Mouse (Mus musculus): Measurements from ENCODE around the gene Slc6a6. TPM values are rescaled to one million over a fixed set of nuclear protein-coding genes. Genes with fewer than 3 reads are reported as not detected.

Slc6a6 gene
- total and polyA plus RNA-seq, 2 experiments from 2014 or later = 101 to 139 TPM

DNA sequence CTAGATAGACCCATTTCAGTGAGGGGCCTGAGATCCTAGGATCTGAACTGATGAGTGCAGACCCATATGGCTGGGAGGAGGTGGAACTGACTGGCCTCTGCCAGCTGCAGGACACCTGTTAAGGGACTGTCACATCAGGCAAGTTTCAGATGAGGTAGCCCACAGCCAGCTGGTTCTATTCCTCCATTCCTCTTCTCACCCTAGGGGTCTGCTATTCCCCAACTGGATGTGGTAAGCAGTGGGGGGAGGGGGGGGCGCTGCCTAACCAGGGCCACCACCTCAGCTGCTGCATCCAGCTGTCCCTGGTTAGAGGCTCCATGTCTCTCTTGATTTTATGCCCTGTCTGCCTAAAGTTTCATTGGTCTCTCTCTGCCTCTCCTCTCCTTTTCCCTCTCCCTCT lies 25.6 kb upstream of the Slc6a6 start:
- Histone ChIP-seq H3K27ac (ENCODE audit: low read depth, low read length) (no peak overlapping the region), H3K9ac (no peak overlapping the region), H3K36me3 (ENCODE audit: insufficient read depth) (no peaks in the 10 kb centered on the region), H3K9me3 (ENCODE audit: low read length) (no peaks in the 10 kb centered on the region), H3K4me2 (ENCODE audit: low read depth) (no peak overlapping the region), H3K4me3 (ENCODE audit: low read depth, low read length) (no peak overlapping the region), H3K4me1 (ENCODE audit: insufficient read depth) (no peaks in the 10 kb centered on the region), H3K27me3 (ENCODE audit: insufficient read depth, low read length) (no peaks in the 10 kb centered on the region)
- 80% methylated on average over 1 of the region's 1 CpGs for WGBS
- no peak for TF ChIP-seq CTCF (IDR thresholded peaks at IDR 0.05; ENCODE audit: low read depth)
- DNase-seq = no peak
- no peak for ATAC-seq

DNA sequence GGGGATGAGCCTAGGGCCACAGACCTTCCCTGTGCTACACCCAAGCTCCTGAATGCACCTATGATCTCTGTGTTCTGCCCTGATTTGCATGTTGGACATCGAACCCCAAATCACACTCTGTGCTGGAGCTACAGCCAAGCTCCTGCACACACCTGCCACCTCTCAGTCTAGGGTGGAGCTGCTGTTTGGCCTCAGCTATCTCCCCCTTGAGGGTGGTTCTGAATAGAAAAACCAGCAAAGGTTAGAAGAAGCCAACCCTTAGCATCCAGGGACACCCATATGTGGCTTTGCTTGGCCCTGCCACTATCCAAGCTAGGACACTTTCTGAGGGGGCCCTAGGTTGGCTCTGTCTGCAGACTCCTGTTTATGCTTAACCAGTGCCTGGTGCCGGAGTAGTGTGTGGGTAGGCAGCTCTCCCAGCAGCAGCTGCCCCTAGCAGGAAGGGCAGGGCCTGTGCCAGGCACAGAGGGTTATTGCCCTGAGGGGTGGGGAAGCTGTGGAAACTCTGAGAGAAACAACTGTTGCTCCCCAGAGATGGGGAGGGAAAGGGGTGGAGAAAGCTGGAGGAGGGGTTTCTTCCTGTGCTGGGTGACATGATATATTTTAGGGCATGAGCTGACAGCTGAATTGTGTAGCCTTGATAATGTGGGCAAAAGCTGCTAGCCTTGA lies 23.9 kb upstream of the Slc6a6 start:
- Histone ChIP-seq H3K9me3 (ENCODE audit: low read length) (no peaks in the 10 kb centered on the region), H3K4me3 (ENCODE audit: low read depth, low read length) (no peak overlapping the region), H3K9ac (no peak overlapping the region), H3K27me3 (ENCODE audit: insufficient read depth, low read length) (no peaks in the 10 kb centered on the region), H3K27ac (ENCODE audit: low read depth, low read length) (no peak overlapping the region), H3K4me1 (ENCODE audit: insufficient read depth) (no peaks in the 10 kb centered on the region), H3K36me3 (ENCODE audit: insufficient read depth) (no peaks in the 10 kb centered on the region), H3K4me2 (ENCODE audit: low read depth) (no peak overlapping the region)
- TF ChIP-seq CTCF (IDR thresholded peaks at IDR 0.05; ENCODE audit: low read depth) = no peak
- DNase-seq = no peak
- no peak for ATAC-seq
- WGBS = 72% methylated on average over 2 of the region's 2 CpGs

DNA sequence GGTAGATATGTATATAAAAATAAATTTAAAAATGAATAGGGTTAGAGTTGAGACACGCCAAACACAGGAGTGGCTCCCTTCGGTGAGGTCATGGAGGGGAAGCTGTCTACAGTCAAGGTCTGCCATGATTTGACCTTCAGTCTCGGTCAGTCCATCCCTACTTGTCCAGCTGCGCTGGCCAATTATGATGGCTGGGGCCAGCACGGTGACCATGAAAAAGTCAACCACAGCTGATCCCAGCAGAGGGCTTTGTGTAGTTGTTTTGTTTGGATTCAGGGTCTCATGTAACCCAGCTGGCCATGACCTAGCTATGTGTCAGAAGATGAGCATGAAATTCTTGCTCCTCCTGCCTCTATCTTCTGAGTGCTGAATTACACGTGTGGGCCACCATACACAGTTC lies 21.6 kb upstream of the Slc6a6 start:
- no peak overlapping the region for H3K9ac ChIP-seq
- no peaks in the 10 kb centered on the region for H3K9me3 ChIP-seq (ENCODE audit: low read length)
- WGBS = 84% methylated on average over 6 of the region's 6 CpGs
- no peaks in the 10 kb centered on the region for H3K4me1 ChIP-seq (ENCODE audit: insufficient read depth)
- no peak for TF ChIP-seq CTCF (IDR thresholded peaks at IDR 0.05; ENCODE audit: low read depth)
- no peaks in the 10 kb centered on the region for H3K27me3 ChIP-seq (ENCODE audit: insufficient read depth, low read length)
- no peaks in the 10 kb centered on the region for H3K36me3 ChIP-seq (ENCODE audit: insufficient read depth)
- no peak overlapping the region for H3K27ac ChIP-seq (ENCODE audit: low read depth, low read length)
- ATAC-seq (no peak), DNase-seq (no peak)
- no peak overlapping the region for H3K4me2 ChIP-seq (ENCODE audit: low read depth)
- no peak overlapping the region for H3K4me3 ChIP-seq (ENCODE audit: low read depth, low read length)

DNA sequence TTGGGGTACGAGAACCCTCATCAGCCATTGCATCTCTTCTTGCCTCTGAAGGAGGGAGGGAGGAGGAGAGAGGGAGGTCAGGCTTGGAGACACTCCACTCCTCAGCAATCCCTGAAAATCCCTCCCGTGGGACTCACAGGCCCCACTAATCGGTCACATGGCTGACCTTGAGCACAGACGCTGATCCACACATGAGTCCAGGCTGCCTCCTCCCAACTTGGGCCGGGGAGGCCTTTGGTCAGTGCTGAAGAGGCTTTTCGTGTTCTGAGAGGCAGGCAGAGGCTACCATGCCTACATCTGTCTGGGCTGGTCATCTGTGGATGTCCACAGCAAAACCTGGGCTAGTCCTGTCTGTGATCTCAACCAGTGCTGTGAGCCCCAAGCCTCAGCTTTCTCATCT lies 20.2 kb upstream of the Slc6a6 start:
- H3K4me2 ChIP-seq (ENCODE audit: low read depth) = no peak overlapping the region
- H3K4me3 ChIP-seq (ENCODE audit: low read depth, low read length) = no peak overlapping the region
- no peaks in the 10 kb centered on the region for H3K4me1 ChIP-seq (ENCODE audit: insufficient read depth)
- 83% methylated on average over 6 of the region's 6 CpGs for WGBS
- H3K9ac ChIP-seq = no peak overlapping the region
- no peaks in the 10 kb centered on the region for H3K27me3 ChIP-seq (ENCODE audit: insufficient read depth, low read length)
- ATAC-seq (no peak), DNase-seq (no peak)
- no peaks in the 10 kb centered on the region for H3K9me3 ChIP-seq (ENCODE audit: low read length)
- no peaks in the 10 kb centered on the region for H3K36me3 ChIP-seq (ENCODE audit: insufficient read depth)
- no peak overlapping the region for H3K27ac ChIP-seq (ENCODE audit: low read depth, low read length)
- no peak for TF ChIP-seq CTCF (IDR thresholded peaks at IDR 0.05; ENCODE audit: low read depth)

DNA sequence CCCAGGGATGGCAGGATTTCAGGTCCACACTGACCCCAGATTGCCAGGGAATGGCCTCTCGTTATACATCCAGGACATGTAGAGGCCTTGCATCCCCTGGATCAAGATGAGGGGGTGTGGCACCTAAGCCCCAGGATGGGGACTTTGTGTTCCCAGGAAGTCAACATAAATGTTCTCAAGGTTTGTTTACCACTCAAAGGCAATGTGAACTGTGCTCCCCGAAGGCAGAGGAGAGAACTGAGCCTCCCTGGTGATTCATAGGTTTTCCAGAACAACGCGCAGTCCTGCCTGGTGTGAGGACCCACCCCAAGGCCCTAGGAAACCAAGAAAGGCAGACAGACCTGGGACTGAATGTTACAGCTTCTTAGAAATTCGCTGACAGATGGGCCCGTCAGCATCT lies 18.6 kb upstream of the Slc6a6 start:
- H3K9ac ChIP-seq = no peak overlapping the region
- no peak for TF ChIP-seq CTCF (IDR thresholded peaks at IDR 0.05; ENCODE audit: low read depth)
- DNase-seq (no peak), ATAC-seq (no peak)
- no peaks in the 10 kb centered on the region for H3K27me3 ChIP-seq (ENCODE audit: insufficient read depth, low read length)
- no peaks in the 10 kb centered on the region for H3K4me1 ChIP-seq (ENCODE audit: insufficient read depth)
- WGBS = 79% methylated on average over 6 of the region's 6 CpGs
- H3K27ac ChIP-seq (ENCODE audit: low read depth, low read length) = no peak overlapping the region
- no peaks in the 10 kb centered on the region for H3K9me3 ChIP-seq (ENCODE audit: low read length)
- no peak overlapping the region for H3K4me3 ChIP-seq (ENCODE audit: low read depth, low read length)
- H3K4me2 ChIP-seq (ENCODE audit: low read depth) = no peak overlapping the region
- no peaks in the 10 kb centered on the region for H3K36me3 ChIP-seq (ENCODE audit: insufficient read depth)

DNA sequence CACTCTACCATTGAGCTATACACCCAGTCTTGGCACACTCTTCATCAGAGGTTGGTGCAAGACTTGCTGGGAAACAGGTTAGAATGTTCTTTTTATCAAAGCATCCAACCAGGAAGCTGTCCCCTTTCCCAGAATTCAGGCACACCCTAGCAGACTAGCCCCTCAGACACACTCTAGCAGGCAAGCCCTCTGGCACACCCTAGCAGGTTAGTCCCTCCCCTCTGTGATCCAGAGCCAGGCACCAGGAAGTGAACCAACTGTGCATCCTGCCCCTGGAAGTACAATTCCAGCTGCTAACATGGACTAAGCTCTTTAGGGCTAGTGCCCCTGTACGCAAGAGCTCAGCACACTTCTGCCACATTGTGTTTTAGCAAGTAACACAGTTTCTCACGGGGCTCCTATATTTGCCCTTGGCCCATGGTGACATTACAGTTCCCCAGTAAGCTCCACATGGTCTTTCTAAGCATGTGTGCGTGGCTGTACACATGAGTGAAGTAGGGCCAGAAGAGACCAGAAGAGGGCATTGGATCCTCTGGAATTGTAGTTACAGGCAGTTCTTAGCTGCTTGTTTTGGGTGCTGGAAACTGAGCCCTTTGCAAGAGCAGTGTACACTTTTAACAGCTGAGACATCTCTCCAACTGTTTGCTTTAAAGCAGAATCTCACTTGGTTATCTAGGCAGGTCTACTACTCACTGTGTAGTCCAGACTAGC lies 17.7 kb upstream of the Slc6a6 start:
- H3K27me3 ChIP-seq (ENCODE audit: insufficient read depth, low read length) = no peaks in the 10 kb centered on the region
- H3K4me2 ChIP-seq (ENCODE audit: low read depth) = no peak overlapping the region
- H3K9ac ChIP-seq = no peak overlapping the region
- ATAC-seq = no peak
- no peaks in the 10 kb centered on the region for H3K36me3 ChIP-seq (ENCODE audit: insufficient read depth)
- H3K4me3 ChIP-seq (ENCODE audit: low read depth, low read length) = no peak overlapping the region
- TF ChIP-seq CTCF (IDR thresholded peaks at IDR 0.05; ENCODE audit: low read depth) = no peak
- no peaks in the 10 kb centered on the region for H3K4me1 ChIP-seq (ENCODE audit: insufficient read depth)
- no peak overlapping the region for H3K27ac ChIP-seq (ENCODE audit: low read depth, low read length)
- WGBS = 90% methylated on average over 3 of the region's 3 CpGs
- no peak for DNase-seq
- H3K9me3 ChIP-seq (ENCODE audit: low read length) = no peaks in the 10 kb centered on the region

DNA sequence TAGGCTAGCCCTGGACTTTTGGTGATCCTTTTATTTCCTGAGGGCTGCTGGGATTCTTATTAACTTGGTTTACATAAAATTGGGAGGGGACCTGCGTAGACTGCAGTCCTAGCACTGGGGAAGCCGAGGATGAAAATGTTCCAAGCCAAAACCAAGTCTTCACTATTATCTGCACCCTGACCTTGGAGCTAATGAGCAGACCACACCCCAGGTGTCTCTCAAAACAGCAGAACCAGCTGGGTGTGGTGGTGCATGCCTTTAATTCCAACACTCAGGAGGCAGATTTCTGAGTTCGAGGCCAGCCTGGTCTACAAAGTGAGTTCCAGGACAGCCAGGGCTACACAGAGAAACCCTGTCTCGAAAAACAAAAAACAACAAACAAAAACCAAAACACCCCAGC lies 16.7 kb upstream of the Slc6a6 start:
- no peaks in the 10 kb centered on the region for H3K36me3 ChIP-seq (ENCODE audit: insufficient read depth)
- no peak overlapping the region for H3K27ac ChIP-seq (ENCODE audit: low read depth, low read length)
- no peaks in the 10 kb centered on the region for H3K4me1 ChIP-seq (ENCODE audit: insufficient read depth)
- no peaks in the 10 kb centered on the region for H3K27me3 ChIP-seq (ENCODE audit: insufficient read depth, low read length)
- H3K9ac ChIP-seq = no peak overlapping the region
- TF ChIP-seq CTCF (IDR thresholded peaks at IDR 0.05; ENCODE audit: low read depth) = no peak
- no peak for ATAC-seq
- no peak for DNase-seq
- WGBS = 87% methylated on average over 4 of the region's 4 CpGs
- no peak overlapping the region for H3K4me2 ChIP-seq (ENCODE audit: low read depth)
- no peak overlapping the region for H3K4me3 ChIP-seq (ENCODE audit: low read depth, low read length)
- H3K9me3 ChIP-seq (ENCODE audit: low read length) = no peaks in the 10 kb centered on the region
